ENCODE assay signal across 24 mouse cellular contexts in the genomic region with DNA sequence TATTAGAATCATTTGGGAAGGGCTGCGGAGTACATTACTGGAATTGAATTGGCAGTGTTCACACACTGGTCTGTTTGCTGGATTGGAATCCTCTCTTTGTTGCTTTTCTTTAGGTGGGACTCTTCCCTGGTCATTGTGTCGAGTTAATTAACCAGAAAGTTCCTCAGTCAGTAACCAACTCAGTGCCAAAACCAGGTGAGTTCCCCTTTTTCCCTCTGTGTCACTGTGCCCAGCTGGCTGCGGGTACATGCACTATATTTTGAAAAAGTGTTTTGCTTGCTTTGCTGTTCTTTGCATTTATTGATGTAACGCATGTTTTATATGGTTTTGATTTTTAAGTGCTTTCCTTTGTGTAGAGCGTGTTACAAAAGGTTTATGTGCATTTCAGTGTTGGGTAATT.
A peak's percentile ranks its signal among the peaks of the same experiment; 100 is the strongest.
DNase-seq lines count a peak whose midpoint lies in the region; ATAC-seq and TF ChIP-seq lines count a peak whose summit lies in the region.
"Had no signal": no experiment of that assay in that cellular context is flagged by ENCODE, and none has a peak within 500 bp of the region (broad histone marks: within the 10 kb centered on the region; RNA-seq: fewer than 3 reads in every experiment).

No protein-coding gene starts in this region.

- no peaks in the 10 kb centered on the region for H3K27me3 ChIP-seq in liver, adult 2 months (ENCODE audit: control insufficient read depth, insufficient read depth, low read length)
- H3K27me3 ChIP-seq in liver, embryonic 12.5 days (replicated peaks): no peaks in the 10 kb centered on the region
- H3K27me3 ChIP-seq: embryonic facial prominence, embryonic 12.5 days; embryonic facial prominence, embryonic 15.5 days; heart, embryonic 13.5 days; hindbrain, embryonic 12.5 days; hindbrain, embryonic 15.5 days; Patski had no signal

- no peak overlapping the region for H3K4me3 ChIP-seq in liver, adult 2 months (ENCODE audit: insufficient read depth, low read depth, low read length)
- H3K4me3 ChIP-seq in liver, embryonic 12.5 days: no peak overlapping the region
- H3K4me3 ChIP-seq: embryonic facial prominence, embryonic 12.5 days; embryonic facial prominence, embryonic 15.5 days; heart, adult 2 months; heart, embryonic 10.5 days; heart, embryonic 13.5 days; hindbrain, embryonic 12.5 days; hindbrain, embryonic 15.5 days had no signal

- TF ChIP-seq CTCF in liver, adult 2 months (IDR thresholded peaks at IDR 0.05; ENCODE audit: low read depth, low read length): no peak

- no peaks in the 10 kb centered on the region for H3K9me3 ChIP-seq in liver, embryonic 12.5 days (replicated peaks)
- H3K9me3 ChIP-seq: embryonic facial prominence, embryonic 12.5 days; embryonic facial prominence, embryonic 15.5 days; heart, embryonic 10.5 days; heart, embryonic 13.5 days; hindbrain, embryonic 12.5 days; hindbrain, embryonic 15.5 days had no signal

- WGBS in liver, adult 2 months: 77% methylated on average over 5 of the region's 5 CpGs
- WGBS in liver, embryonic 12.5 days (ENCODE audit: insufficient replicate concordance): 58% methylated on average over 5 of the region's 5 CpGs

- TF ChIP-seq POLR2A in liver, adult 2 months (IDR thresholded peaks at IDR 0.05; ENCODE audit: extremely low read depth, insufficient read depth, low read length): no peak

- H3K27ac ChIP-seq in liver, adult 2 months (replicated peaks; ENCODE audit: insufficient read depth, low read depth, low read length): no peak overlapping the region
- no peak overlapping the region for H3K27ac ChIP-seq in liver, embryonic 12.5 days
- H3K27ac ChIP-seq: embryonic facial prominence, embryonic 12.5 days; embryonic facial prominence, embryonic 15.5 days; heart, adult 2 months; heart, embryonic 10.5 days; heart, embryonic 13.5 days; hindbrain, embryonic 12.5 days; hindbrain, embryonic 15.5 days had no signal

- H3K79me2 ChIP-seq in liver, adult 2 months (ENCODE audit: control insufficient read depth, insufficient read depth, low read length): no peaks in the 10 kb centered on the region

- no peak overlapping the region for H3K4me2 ChIP-seq in liver, embryonic 12.5 days
- H3K4me2 ChIP-seq: embryonic facial prominence, embryonic 12.5 days; embryonic facial prominence, embryonic 15.5 days; heart, embryonic 13.5 days; hindbrain, embryonic 12.5 days; hindbrain, embryonic 15.5 days had no signal

- DNase-seq in liver, adult 2 months (ENCODE audit: extremely low read depth, low read depth, low spot score): peak; percentile 14
- no peak for DNase-seq in thymus, postnatal 14 days
- no peak for DNase-seq in embryo, embryonic 11 days
- DNase-seq: adrenal gland, postnatal 10 days; adrenal gland, postnatal 36 days; cerebellum, adult 18-20 months; cerebellum, adult 9-10 months; cerebellum, postnatal 14 days; forebrain, postnatal 0 days; gastrocnemius, postnatal 25 days; heart, adult 2 months; heart, postnatal 14 days; heart, postnatal 4 days had no signal

- peaks cover 2% of the 10 kb centered on the region for H3K36me3 ChIP-seq in liver, adult 2 months (ENCODE audit: control insufficient read depth, insufficient read depth, low read length)
- no peaks in the 10 kb centered on the region for H3K36me3 ChIP-seq in liver, embryonic 12.5 days
- H3K36me3 ChIP-seq: embryonic facial prominence, embryonic 12.5 days; embryonic facial prominence, embryonic 15.5 days; heart, embryonic 10.5 days; hindbrain, embryonic 12.5 days had no signal

- H3K4me1 ChIP-seq in liver, adult 2 months (ENCODE audit: control insufficient read depth, insufficient read depth, low read length): no peaks in the 10 kb centered on the region
- no peaks in the 10 kb centered on the region for H3K4me1 ChIP-seq in liver, embryonic 12.5 days
- H3K4me1 ChIP-seq: embryonic facial prominence, embryonic 12.5 days; embryonic facial prominence, embryonic 15.5 days; heart, embryonic 13.5 days; hindbrain, embryonic 12.5 days; hindbrain, embryonic 15.5 days had no signal

- H3K9ac ChIP-seq in liver, adult 2 months (ENCODE audit: low read depth, low read length): no peak overlapping the region
- no peak overlapping the region for H3K9ac ChIP-seq in liver, embryonic 12.5 days
- H3K9ac ChIP-seq: embryonic facial prominence, embryonic 12.5 days; embryonic facial prominence, embryonic 15.5 days; forebrain, postnatal 0 days; heart, embryonic 13.5 days; hindbrain, embryonic 12.5 days; hindbrain, embryonic 15.5 days had no signal

- no peak for ATAC-seq in liver, embryonic 12.5 days
- 0 out of 2 replicates have a peak, but pooled peaks have one; percentile 32 for ATAC-seq in common myeloid progenitor, adult 5-6 weeks (replicated peaks; ENCODE audit: low read depth, poor library complexity, severe bottlenecking)
- ATAC-seq in hematopoietic stem cell, adult 5-6 weeks (replicated peaks in 1 of 2; ENCODE audit: insufficient read depth in 1 of 2, low FRiP score in 2 of 2, low TSS enrichment in 1 of 2, low read depth in 1 of 2, poor library complexity in 2 of 2, severe bottlenecking in 2 of 2): peak; percentile 62 to 69; a peak in 3 of 4 replicates
- ATAC-seq: forebrain, embryonic 14.5 days; forebrain, postnatal 0 days; Patski had no signal
